Mouse (Mus musculus) erythroblast, embryonic 14.5 days (primary cell): Measurements from ENCODE around the gene Eif4a2.
"Not testable (repeated sequence)": the region's sequence is repeated elsewhere in the genome, so short reads cannot be mapped to it uniquely, and the experiment has no call there.

ENCODE experiments used
- GATA1 ChIP-seq: IDR thresholded peaks from 2 replicates; pipeline ENCODE4 v1.6.1; 2012; ENCODE audit warnings: low read length, inconsistent platforms, mixed read lengths
- TAL1 ChIP-seq: IDR thresholded peaks from 3 replicates; pipeline ENCODE4 v1.6.1; 2012; ENCODE audit warnings: low read length, inconsistent platforms, mixed read lengths

DNA sequence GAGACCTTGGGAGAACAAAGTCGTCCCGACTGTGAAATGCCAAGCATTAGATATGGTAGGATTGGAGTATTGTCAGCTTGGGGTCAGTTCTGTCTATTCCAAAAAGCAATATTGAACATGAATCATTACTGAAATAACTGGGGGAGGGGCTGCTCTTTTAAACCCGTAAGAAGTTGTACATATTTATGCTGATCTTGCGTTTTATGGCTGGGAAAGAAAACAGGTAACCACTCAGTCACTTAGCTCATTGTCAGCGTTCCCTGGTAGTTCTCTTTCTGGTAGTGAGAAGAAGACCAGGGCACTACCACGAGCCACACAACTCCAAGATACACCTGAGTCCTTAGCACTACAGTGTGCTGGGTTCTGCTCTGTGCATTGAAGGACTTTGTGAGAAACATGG, 29.7 kb upstream of the Eif4a2 start:
- not testable (repeated sequence) for TF ChIP-seq GATA1, TAL1
